Mouse (Mus musculus) bone marrow macrophage, adult 2 months (primary cell): ENCODE results near the gene Zfp872.

Experiments used
- CTCF ChIP-seq: IDR thresholded peaks from 2 replicates; pipeline ENCODE4 v1.5.1; 2012; ENCODE audit warnings: low read depth, mild to moderate bottlenecking, low read length, moderate library complexity
- POLR2A ChIP-seq: IDR thresholded peaks from 2 replicates; pipeline ENCODE4 v1.6.1; 2012; ENCODE audit warnings: mild to moderate bottlenecking, low read depth, low read length, borderline replicate concordance

GRCm38 (mm10) chr9:22139746-22140145, 48.1 kb upstream of the Zfp872 start:
- TF ChIP-seq CTCF: no peak
- no peak for TF ChIP-seq POLR2A
